Mouse (Mus musculus): Measurements from ENCODE around the gene Coro1b.

GRCm38 (mm10) chr19:4189051-4189620 is 40.7 kb downstream of the Coro1b start:
- TF ChIP-seq CTCF (IDR thresholded peaks at IDR 0.05; ENCODE audit: low read depth) (no peak), EP300 (IDR thresholded peaks at IDR 0.05; ENCODE audit: low read depth) (no peak)

Measured in liver, postnatal 0 days (tissue).